Mouse (Mus musculus): ENCODE results near the gene Rab31.
A peak's percentile ranks its signal among the peaks of the same experiment; 100 is the strongest.

The Rab31 gene

GRCm38 (mm10) chr17:65771951-65772934 lies at the start of gene Rab31:
Gene Rab31 (minus strand): TSS chr17:65772752.
- peak in 1 of 2 experiments; percentile 77 for DNase-seq (ENCODE audit: low spot score in 2 of 2)

- no peak for DNase-seq (ENCODE audit: low spot score in 2 of 2)
Observed at GRCm38 (mm10) chr17:65820197-65820596, 47.6 kb upstream of the Rab31 start.

DNA sequence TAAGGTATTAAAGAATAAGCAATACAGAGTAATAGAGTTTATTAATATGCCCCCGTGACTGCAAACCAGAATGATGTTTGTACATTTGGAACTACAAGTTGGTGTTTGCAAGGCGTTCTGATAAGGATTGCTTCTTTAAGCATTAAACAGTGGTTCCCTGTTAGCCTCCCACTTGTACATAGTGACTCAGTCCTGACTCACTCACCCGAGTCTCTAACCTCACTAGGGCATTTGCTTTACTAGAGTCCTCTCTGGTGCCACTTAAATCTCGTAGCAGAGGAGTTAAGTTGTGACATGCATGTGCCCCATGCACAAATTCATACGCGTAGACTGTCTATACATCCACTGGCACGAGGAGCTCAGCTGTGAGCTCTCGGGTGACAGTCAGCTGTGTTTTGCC lies 41.2 kb upstream of the Rab31 start:
- no peak for DNase-seq (ENCODE audit: low spot score in 2 of 2)

DNA sequence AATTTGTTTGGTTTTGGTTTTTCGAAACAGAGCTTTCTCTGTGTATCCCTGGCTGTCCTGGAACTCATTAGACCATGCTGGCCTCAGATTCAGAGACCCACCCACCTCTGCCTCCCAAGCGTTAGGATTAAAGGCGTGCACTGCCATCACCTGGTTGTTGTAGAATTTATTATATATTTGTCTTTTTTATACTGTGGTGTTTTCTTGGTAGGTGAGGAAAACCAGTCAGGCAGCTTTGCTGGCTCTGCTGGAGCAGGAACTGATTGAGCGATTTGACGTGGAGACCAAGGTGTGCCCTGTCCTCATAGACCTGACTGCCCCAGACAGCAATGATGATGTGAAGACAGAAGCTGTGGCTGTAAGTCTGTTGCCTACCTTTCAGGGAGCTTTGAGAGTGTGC lies 38.5 kb upstream of the Rab31 start:
- no peak for DNase-seq (ENCODE audit: low spot score in 2 of 2)

- no peak for DNase-seq (ENCODE audit: low spot score in 2 of 2)
Observed at GRCm38 (mm10) chr17:65806416-65806815, 33.9 kb upstream of the Rab31 start.

- no peak for DNase-seq (ENCODE audit: low spot score in 2 of 2)
Observed at GRCm38 (mm10) chr17:65805966-65806365, 33.4 kb upstream of the Rab31 start.

DNA sequence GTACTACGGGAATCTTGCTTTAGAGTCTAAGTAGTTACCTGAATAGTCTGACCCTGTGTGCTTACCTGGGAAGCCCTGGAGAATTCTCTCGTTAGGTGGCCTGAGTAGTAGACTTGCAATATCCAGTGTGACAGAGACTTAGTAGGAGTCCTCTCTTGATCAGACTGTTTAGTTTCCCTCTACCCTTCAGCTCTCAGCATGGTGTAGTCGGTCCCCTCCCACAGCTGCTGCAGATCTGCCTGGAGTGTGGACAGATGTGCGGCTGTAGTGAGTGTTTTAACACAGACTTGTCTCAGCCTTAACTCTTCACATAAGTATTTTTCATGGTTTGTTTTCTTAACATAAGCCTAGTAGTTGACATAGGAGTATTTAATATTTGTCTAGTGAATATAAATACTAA lies 29.5 kb upstream of the Rab31 start:
- DNase-seq (ENCODE audit: low spot score in 2 of 2): no peak

GRCm38 (mm10) chr17:65800451-65800850 lies 27.9 kb upstream of the Rab31 start:
- no peak for DNase-seq (ENCODE audit: low spot score in 2 of 2)

DNA sequence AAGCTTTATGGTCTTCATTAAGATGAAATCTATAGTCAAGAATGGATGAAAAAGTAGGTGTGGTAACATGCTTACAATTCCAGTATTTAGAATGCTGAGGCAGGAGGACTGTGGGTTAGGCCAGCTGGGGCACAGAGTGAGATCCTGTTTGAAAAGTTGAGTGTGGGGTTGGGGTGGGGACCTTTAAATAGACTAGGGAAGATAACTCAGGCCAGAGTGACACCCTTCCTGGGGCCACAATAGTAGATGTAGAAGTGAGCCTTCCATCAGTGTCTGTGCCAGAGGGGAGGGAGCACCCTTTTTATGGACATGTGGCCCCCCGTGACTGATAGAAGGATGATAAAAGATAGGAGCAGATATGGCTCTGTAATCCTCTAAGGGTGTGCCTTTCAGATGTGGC lies 26.8 kb upstream of the Rab31 start:
- no peak for DNase-seq (ENCODE audit: low spot score in 2 of 2)

DNA sequence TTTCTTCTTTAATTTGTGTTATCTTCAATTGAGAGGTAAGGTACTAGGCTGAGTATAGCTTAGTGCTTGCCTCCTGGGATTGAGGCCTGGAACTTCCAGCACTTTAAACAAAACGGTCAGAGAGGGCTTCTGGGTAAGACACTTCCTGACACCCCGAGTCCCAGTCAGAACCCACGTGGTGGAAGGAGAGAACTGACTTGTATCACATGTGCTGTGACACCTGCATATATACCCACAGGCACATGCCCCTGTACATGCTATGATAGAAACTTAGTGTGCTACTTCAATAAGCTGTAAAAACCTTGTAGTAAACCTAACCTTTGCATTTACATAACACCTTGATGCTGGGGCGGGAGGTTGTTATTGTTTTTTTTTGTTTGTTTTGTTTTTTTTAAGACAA lies 25.9 kb upstream of the Rab31 start:
- no peak for DNase-seq (ENCODE audit: low spot score in 2 of 2)

GRCm38 (mm10) chr17:65796056-65796455 lies 23.5 kb upstream of the Rab31 start:
- DNase-seq (ENCODE audit: low spot score in 2 of 2): no peak

GRCm38 (mm10) chr17:65794096-65794850 lies 21.7 kb upstream of the Rab31 start:
- DNase-seq (ENCODE audit: low spot score in 2 of 2): no peak

DNA sequence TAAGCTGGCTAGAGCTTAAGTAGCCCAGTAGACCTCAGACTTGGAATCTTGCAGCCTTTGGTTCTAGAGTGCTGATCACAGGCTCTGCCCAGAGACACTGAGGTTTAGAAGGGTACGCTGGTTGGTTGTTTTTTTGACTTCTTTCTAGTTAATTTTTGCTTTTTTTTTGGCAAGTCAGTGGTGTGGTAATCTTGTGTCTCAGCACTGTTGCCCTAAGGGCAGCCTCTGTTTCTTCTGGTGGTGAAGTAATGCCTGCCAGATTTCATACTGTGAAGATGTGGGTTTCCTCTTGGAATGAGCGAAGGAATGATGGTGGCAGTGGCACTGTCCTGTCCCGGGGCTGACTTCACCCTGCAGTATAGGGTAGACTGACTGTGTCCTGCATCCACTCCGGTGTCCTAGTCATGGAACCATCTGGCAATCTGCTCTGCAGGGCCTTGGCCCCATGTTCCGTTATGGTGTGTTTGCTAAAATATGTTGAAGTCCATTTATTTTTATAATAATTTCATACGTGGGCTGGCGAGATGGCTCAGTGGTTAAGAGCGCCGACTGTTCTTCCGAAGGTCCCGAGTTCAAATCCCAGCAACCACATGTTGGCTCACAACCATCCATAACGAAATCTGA lies 20.9 kb upstream of the Rab31 start:
- DNase-seq (ENCODE audit: low spot score in 2 of 2): no peak

DNA sequence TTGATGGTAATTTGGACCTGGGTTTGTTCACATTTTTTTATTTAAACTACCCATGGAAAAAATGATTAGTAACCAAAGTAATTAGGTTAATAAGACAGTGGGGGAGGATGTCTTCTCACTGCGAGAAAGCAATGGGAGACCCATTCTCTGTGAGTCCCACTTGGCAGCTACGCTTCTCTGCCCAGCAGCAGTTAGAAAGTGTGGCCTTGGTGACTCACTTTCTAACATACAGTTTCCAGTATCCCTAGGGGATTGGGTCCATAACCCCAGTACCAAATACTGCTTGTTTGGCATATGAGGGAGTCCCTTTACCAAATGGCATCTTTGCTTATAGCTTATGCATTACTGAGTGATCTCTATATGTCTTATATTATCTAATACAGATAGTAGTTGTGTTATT lies 18.6 kb upstream of the Rab31 start:
- no peak for DNase-seq (ENCODE audit: low spot score in 2 of 2)

DNA sequence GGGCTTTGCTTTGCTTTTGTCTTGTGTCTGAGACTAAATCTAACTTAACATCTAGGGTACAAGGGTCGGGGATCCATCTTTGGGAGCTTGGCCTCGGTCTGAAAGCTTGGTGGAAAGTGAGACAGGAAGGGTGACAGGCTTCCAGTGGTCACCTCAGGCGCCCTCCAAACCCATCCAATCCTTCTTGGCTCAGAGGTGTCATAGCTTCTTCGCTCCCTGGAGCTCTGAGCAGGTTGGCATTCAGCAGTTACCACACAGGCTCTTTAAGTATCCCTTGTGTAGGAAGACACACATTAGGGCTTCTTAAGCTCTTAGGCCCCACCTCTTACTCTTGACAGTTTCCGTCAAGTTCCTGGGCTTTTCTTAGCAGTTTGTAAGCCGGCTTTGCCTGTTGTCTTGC lies 17.0 kb upstream of the Rab31 start:
- DNase-seq (ENCODE audit: low spot score in 2 of 2): no peak

DNA sequence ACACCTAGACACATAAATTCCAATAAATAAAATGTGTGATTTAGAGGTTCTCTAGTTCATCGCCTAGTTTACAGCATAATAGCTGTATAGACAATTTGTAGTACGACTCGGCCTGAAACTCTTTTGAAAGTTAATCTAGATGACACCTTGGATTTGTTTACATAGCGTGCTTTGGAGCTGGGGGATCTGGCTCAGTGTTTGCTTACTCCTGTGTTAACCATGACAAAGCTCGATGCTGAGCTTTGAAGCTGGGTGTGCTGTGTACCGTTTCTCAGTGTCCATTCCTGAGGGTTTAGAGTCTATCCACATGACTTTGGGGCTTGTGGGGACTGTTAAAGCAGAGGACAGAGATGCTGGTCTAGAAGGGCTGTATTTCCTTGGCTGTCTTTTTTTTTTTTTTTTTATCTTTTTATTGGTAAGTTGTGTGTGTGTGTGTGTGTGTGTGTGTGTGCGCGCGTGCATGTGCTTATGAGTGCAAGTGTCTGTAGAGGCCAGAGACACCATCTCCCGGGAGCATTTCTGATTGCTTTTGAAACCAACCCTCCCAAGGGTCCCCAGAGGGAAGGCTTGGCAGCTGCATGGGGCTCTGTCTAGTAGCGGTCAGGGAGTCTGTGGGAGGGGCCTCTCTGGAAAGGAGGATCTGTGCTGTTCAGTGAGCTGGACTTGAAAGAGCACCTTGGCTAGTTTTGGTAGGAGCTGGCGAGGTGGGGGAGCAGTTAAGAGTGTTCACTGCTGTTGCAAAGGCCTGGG lies 16.2 kb upstream of the Rab31 start:
- DNase-seq (ENCODE audit: low spot score in 2 of 2): no peak

GRCm38 (mm10) chr17:65787261-65787660 lies 14.7 kb upstream of the Rab31 start:
- no peak for DNase-seq (ENCODE audit: low spot score in 2 of 2)

DNA sequence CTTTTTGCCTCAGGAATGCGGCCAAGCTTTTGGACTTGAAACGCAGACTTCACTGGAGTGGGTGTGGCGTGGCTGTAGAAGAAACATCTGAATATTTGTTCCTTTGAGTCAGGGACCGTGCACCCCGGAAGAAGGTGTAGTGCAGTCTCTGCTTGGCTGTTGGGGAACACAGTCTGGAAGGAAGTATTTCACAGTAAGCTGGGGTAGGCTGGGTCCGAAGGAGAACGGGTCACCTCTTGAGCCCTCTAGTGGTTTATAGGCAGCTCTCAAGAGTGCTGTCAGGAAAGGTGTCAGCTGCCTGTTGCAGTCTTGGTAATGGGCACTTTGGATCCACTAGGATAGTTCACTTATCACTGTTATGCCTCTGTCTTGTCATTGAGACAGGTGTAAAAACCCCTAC lies 13.7 kb upstream of the Rab31 start:
- no peak for DNase-seq (ENCODE audit: low spot score in 2 of 2)

- no peak for DNase-seq (ENCODE audit: low spot score in 2 of 2)
Observed at GRCm38 (mm10) chr17:65785707-65786106, 13.2 kb upstream of the Rab31 start.

DNA sequence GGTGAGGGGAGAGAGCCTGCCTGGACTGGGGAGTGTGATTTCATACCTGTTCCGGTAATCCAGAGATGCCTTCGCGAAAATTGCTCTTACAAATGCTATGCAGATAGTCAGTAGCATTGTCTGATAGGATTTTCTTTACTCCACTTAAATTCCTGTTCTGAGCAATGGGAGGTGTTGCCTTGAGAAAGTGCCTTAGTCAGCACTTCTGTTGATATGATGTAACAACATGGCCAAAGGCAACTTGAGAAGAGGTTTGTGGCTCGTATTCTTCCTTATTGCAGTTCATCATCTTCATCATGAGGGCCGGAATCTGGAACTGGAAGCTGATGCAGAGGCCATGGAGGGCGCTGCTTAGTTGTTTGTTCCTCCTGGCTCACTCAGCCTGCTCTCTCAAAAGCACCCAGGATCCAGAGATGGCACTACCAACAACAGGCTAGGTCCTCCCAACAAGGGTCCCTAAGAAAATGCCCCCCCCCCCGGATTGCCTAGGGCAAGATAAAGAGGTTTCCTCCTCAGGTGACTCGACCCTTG lies 12.1 kb upstream of the Rab31 start:
- DNase-seq (ENCODE audit: low spot score in 2 of 2): no peak

Data from left cerebral cortex, adult 9 months (tissue).